Mouse (Mus musculus): Measurements from ENCODE around the gene Vstm2b. TPM values are rescaled to one million over a fixed set of nuclear protein-coding genes. Genes with fewer than 3 reads are reported as not detected.

Gene Vstm2b
- polyA plus RNA-seq, 1 experiment: not detected

GRCm38 (mm10) chr7:40901201-40901600 lies 3.1 kb downstream of the Vstm2b start:
- TF ChIP-seq MYOG (IDR thresholded peaks at IDR 0.05; ENCODE audit: control insufficient read depth in 1 of 3, insufficient read depth in 1 of 3, insufficient read length in 2 of 3, low read depth in 2 of 3): no peak
- no peak for TF ChIP-seq SRF (IDR thresholded peaks at IDR 0.05; ENCODE audit: control insufficient read depth, insufficient read length, low read depth)
- TF ChIP-seq REST (IDR thresholded peaks at IDR 0.05; ENCODE audit: insufficient read depth, insufficient read length): no peak
- TF ChIP-seq POLR2A (IDR thresholded peaks at IDR 0.05; ENCODE audit: insufficient read length, low read depth): no peak

DNA sequence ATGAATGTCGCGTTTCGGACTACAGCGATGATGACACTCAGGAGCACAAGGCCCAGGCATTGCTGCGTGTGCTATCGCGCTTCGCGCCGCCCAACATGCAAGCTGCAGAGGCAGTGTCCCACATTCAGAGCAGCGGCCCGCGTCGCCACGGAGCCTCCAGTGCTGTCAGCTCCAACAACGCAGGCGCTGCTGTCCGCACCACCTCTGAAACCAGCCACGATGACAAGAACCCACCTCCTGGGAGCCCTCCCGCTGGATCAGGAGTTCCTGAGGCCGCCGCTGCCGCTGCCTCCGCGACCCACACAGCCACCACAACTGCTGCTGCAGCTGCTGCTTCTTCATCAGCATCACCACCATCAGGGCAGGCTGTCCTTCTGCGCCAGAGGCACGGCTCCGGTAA lies 4.4 kb downstream of the Vstm2b start:
- Histone ChIP-seq H3K4me3 (no peak overlapping the region), H3ac (ENCODE audit: control insufficient read depth, insufficient read length) (no peak overlapping the region), H3K36me3 (ENCODE audit: control insufficient read depth, insufficient read depth) (no peaks in the 10 kb centered on the region), H3K27me3 (ENCODE audit: control insufficient read depth, insufficient read depth, insufficient read length) (no peaks in the 10 kb centered on the region), H3K79me2 (ENCODE audit: control insufficient read depth, insufficient read depth) (no peaks in the 10 kb centered on the region), H3K4me2 (ENCODE audit: low read depth) (no peak overlapping the region)
- TF ChIP-seq REST (IDR thresholded peaks at IDR 0.05; ENCODE audit: insufficient read depth, insufficient read length) (no peak), CEBPB (IDR thresholded peaks at IDR 0.05; ENCODE audit: insufficient read depth, poor library complexity, severe bottlenecking) (no peak), POLR2A (IDR thresholded peaks at IDR 0.05; ENCODE audit: insufficient read length, low read depth) (no peak), MAX (IDR thresholded peaks at IDR 0.05; ENCODE audit: low read depth) (no peak), E2F4 (IDR thresholded peaks at IDR 0.05; ENCODE audit: insufficient read depth) (no peak), TCF3 (IDR thresholded peaks at IDR 0.05; ENCODE audit: insufficient read length, low read depth) (no peak), MYOD1 (IDR thresholded peaks at IDR 0.05; ENCODE audit: control insufficient read depth in 1 of 3, insufficient read length in 2 of 3, low read depth in 2 of 3) (no peak), TCF12 (IDR thresholded peaks at IDR 0.05; ENCODE audit: insufficient read depth, poor library complexity, severe bottlenecking) (no peak), USF1 (IDR thresholded peaks at IDR 0.05; ENCODE audit: low read depth) (no peak), SRF (IDR thresholded peaks at IDR 0.05; ENCODE audit: control insufficient read depth, insufficient read length, low read depth) (no peak), MYOG (IDR thresholded peaks at IDR 0.05; ENCODE audit: control insufficient read depth in 1 of 3, insufficient read depth in 1 of 3, insufficient read length in 2 of 3, low read depth in 2 of 3) (no peak), POLR2AphosphoS2 (IDR thresholded peaks at IDR 0.05; ENCODE audit: insufficient read length, low read depth) (no peak)

More at GRCm38 (mm10) chr7:40901201-40901600, 3.1 kb downstream of the Vstm2b start:
- H3K4me2 ChIP-seq (ENCODE audit: low read depth): no peak overlapping the region
- no peaks in the 10 kb centered on the region for H3K36me3 ChIP-seq (ENCODE audit: control insufficient read depth, insufficient read depth)
- H3K27me3 ChIP-seq (ENCODE audit: control insufficient read depth, insufficient read depth, insufficient read length): no peaks in the 10 kb centered on the region
- H3K4me3 ChIP-seq: no peak overlapping the region
- no peaks in the 10 kb centered on the region for H3K79me2 ChIP-seq (ENCODE audit: control insufficient read depth, insufficient read depth)
- no peak overlapping the region for H3ac ChIP-seq (ENCODE audit: control insufficient read depth, insufficient read length)

- Histone ChIP-seq H3K36me3 (ENCODE audit: control insufficient read depth, insufficient read depth) (no peaks in the 10 kb centered on the region), H3K4me2 (ENCODE audit: low read depth) (no peak overlapping the region), H3K4me3 (no peak overlapping the region), H3K27me3 (ENCODE audit: control insufficient read depth, insufficient read depth, insufficient read length) (no peaks in the 10 kb centered on the region), H3ac (ENCODE audit: control insufficient read depth, insufficient read length) (no peak overlapping the region), H3K79me2 (ENCODE audit: control insufficient read depth, insufficient read depth) (no peaks in the 10 kb centered on the region)
- TF ChIP-seq SRF (IDR thresholded peaks at IDR 0.05; ENCODE audit: control insufficient read depth, insufficient read length, low read depth) (no peak), POLR2A (IDR thresholded peaks at IDR 0.05; ENCODE audit: insufficient read length, low read depth) (no peak), USF1 (IDR thresholded peaks at IDR 0.05; ENCODE audit: low read depth) (no peak), MYOD1 (IDR thresholded peaks at IDR 0.05; ENCODE audit: control insufficient read depth in 1 of 3, insufficient read length in 2 of 3, low read depth in 2 of 3) (no peak), E2F4 (IDR thresholded peaks at IDR 0.05; ENCODE audit: insufficient read depth) (no peak), REST (IDR thresholded peaks at IDR 0.05; ENCODE audit: insufficient read depth, insufficient read length) (no peak), CEBPB (IDR thresholded peaks at IDR 0.05; ENCODE audit: insufficient read depth, poor library complexity, severe bottlenecking) (no peak), TCF3 (IDR thresholded peaks at IDR 0.05; ENCODE audit: insufficient read length, low read depth) (no peak), TCF12 (IDR thresholded peaks at IDR 0.05; ENCODE audit: insufficient read depth, poor library complexity, severe bottlenecking) (no peak), POLR2AphosphoS2 (IDR thresholded peaks at IDR 0.05; ENCODE audit: insufficient read length, low read depth) (no peak), MYOG (IDR thresholded peaks at IDR 0.05; ENCODE audit: control insufficient read depth in 1 of 3, insufficient read depth in 1 of 3, insufficient read length in 2 of 3, low read depth in 2 of 3) (no peak), MAX (IDR thresholded peaks at IDR 0.05; ENCODE audit: low read depth) (no peak)
Measured at GRCm38 (mm10) chr7:40906484-40906883, 8.4 kb downstream of the Vstm2b start.

- H3K79me2 ChIP-seq (ENCODE audit: control insufficient read depth, insufficient read depth): no peaks in the 10 kb centered on the region
- TF ChIP-seq MYOD1 (IDR thresholded peaks at IDR 0.05; ENCODE audit: control insufficient read depth in 1 of 3, insufficient read length in 2 of 3, low read depth in 2 of 3) (no peak), REST (IDR thresholded peaks at IDR 0.05; ENCODE audit: insufficient read depth, insufficient read length) (no peak), TCF3 (IDR thresholded peaks at IDR 0.05; ENCODE audit: insufficient read length, low read depth) (no peak), TCF12 (IDR thresholded peaks at IDR 0.05; ENCODE audit: insufficient read depth, poor library complexity, severe bottlenecking) (no peak), MAX (IDR thresholded peaks at IDR 0.05; ENCODE audit: low read depth) (no peak)
- H3K4me3 ChIP-seq: no peak overlapping the region
- no peak overlapping the region for H3ac ChIP-seq (ENCODE audit: control insufficient read depth, insufficient read length)
- no peaks in the 10 kb centered on the region for H3K27me3 ChIP-seq (ENCODE audit: control insufficient read depth, insufficient read depth, insufficient read length)
- no peak overlapping the region for H3K4me2 ChIP-seq (ENCODE audit: low read depth)
- no peaks in the 10 kb centered on the region for H3K36me3 ChIP-seq (ENCODE audit: control insufficient read depth, insufficient read depth)
Measured at GRCm38 (mm10) chr7:40916761-40917160, 18.6 kb downstream of the Vstm2b start.

DNA sequence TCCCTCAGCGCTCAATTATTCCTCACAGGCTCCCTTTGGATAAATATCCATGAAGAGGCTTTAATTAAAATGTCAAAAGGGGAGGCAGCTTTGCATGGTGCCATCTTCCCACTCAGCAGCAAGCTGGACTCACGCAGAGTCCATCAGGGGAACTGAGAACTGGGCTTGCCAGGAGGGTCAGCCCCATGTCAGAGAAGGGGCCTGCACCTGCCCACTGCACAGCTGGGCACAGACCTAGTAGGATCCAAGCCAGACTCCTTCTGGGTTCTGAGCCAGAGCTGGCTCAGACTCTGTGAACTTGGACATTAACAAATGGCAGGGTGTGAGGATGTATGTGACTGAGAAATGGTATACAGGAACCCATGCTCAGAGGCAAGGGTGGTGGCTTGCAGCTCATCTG lies 22.0 kb downstream of the Vstm2b start:
- Histone ChIP-seq H3K27me3 (ENCODE audit: control insufficient read depth, insufficient read depth, insufficient read length) (no peaks in the 10 kb centered on the region), H3K79me2 (ENCODE audit: control insufficient read depth, insufficient read depth) (no peaks in the 10 kb centered on the region), H3K36me3 (ENCODE audit: control insufficient read depth, insufficient read depth) (no peaks in the 10 kb centered on the region), H3K4me2 (ENCODE audit: low read depth) (no peak overlapping the region), H3ac (ENCODE audit: control insufficient read depth, insufficient read length) (no peak overlapping the region), H3K4me3 (no peak overlapping the region)
- TF ChIP-seq POLR2A (IDR thresholded peaks at IDR 0.05; ENCODE audit: insufficient read length, low read depth) (no peak), POLR2AphosphoS2 (IDR thresholded peaks at IDR 0.05; ENCODE audit: insufficient read length, low read depth) (no peak), E2F4 (IDR thresholded peaks at IDR 0.05; ENCODE audit: insufficient read depth) (no peak), REST (IDR thresholded peaks at IDR 0.05; ENCODE audit: insufficient read depth, insufficient read length) (no peak), MYOG (IDR thresholded peaks at IDR 0.05; ENCODE audit: control insufficient read depth in 1 of 3, insufficient read depth in 1 of 3, insufficient read length in 2 of 3, low read depth in 2 of 3) (no peak), TCF12 (IDR thresholded peaks at IDR 0.05; ENCODE audit: insufficient read depth, poor library complexity, severe bottlenecking) (no peak), USF1 (IDR thresholded peaks at IDR 0.05; ENCODE audit: low read depth) (no peak), CEBPB (IDR thresholded peaks at IDR 0.05; ENCODE audit: insufficient read depth, poor library complexity, severe bottlenecking) (no peak), SRF (IDR thresholded peaks at IDR 0.05; ENCODE audit: control insufficient read depth, insufficient read length, low read depth) (no peak), MYOD1 (IDR thresholded peaks at IDR 0.05; ENCODE audit: control insufficient read depth in 1 of 3, insufficient read length in 2 of 3, low read depth in 2 of 3) (no peak), TCF3 (IDR thresholded peaks at IDR 0.05; ENCODE audit: insufficient read length, low read depth) (no peak), MAX (IDR thresholded peaks at IDR 0.05; ENCODE audit: low read depth) (no peak)
